Mouse (Mus musculus): ENCODE measurements around the gene Car10. TPM values are rescaled to one million over a fixed set of nuclear protein-coding genes. Genes with fewer than 3 reads are reported as not detected.

Gene Car10
- polyA plus RNA-seq (2016; fragmentation: Nextera tagmentation; extraction: Ambion mirVana) = 0.29 and 0.56 TPM in 2 replicates

- ATAC-seq (ENCODE audit: insufficient number of reproducible peaks, insufficient read depth, low FRiP score, low TSS enrichment, low read depth) = no peak
- Histone ChIP-seq H3K27ac (no peak within 1 kb of the TSS), H3K9me3 (no peaks in the 10 kb centered on the region), H3K4me2 (peak within 1 kb of the TSS; percentile 70), H3K4me1 (replicated peaks) (peaks cover 14% of the 10 kb centered on the region), H3K4me3 (replicated peaks) (peak within 1 kb of the TSS; percentile 40), H3K27me3 (peaks cover 68% of the 10 kb centered on the region), H3K36me3 (no peaks in the 10 kb centered on the region), H3K9ac (replicated peaks) (no peak within 1 kb of the TSS)
- under 1% methylated on average over 47 of the region's 48 CpGs for WGBS
These were observed at the start of gene Car10 for GRCm38 (mm10) chr11:93097941-93098828. Gene Car10 (plus strand): TSS chr11:93098028.

DNA sequence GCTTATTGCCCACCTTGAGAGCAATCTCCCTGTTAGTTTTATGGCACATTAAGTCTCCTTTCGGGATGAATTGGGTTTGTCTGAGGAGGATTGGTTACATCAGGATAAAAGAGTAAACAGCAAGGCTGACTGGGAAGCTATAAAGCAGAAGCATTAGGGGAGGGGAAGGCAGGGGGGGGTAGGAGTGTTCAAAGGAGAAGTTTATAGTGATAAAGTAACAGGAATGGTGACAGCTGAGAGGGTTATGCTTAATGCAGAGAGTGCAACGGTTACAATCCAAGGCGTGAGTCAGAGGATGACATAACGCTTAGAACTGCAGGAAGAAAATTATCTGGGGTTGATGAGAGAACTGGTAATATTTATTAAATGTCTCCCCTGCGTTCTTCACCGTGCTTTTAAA, 32.8 kb upstream of the Car10 start:
- Histone ChIP-seq H3K36me3 (no peaks in the 10 kb centered on the region), H3K9ac (replicated peaks) (no peak overlapping the region), H3K27me3 (no peaks in the 10 kb centered on the region), H3K27ac (no peak overlapping the region), H3K4me3 (replicated peaks) (no peak overlapping the region), H3K4me2 (no peak overlapping the region), H3K4me1 (replicated peaks) (no peaks in the 10 kb centered on the region), H3K9me3 (no peaks in the 10 kb centered on the region)
- no peak for ATAC-seq (ENCODE audit: insufficient number of reproducible peaks, insufficient read depth, low FRiP score, low TSS enrichment, low read depth)
- WGBS = 27% methylated on average over 6 of the region's 6 CpGs

GRCm38 (mm10) chr11:93065656-93066181, 32.1 kb upstream of the Car10 start:
- no peak for ATAC-seq (ENCODE audit: insufficient number of reproducible peaks, insufficient read depth, low FRiP score, low TSS enrichment, low read depth)
- Histone ChIP-seq H3K4me3 (replicated peaks) (no peak overlapping the region), H3K9me3 (no peaks in the 10 kb centered on the region), H3K9ac (replicated peaks) (no peak overlapping the region), H3K27ac (no peak overlapping the region), H3K4me2 (no peak overlapping the region), H3K36me3 (no peaks in the 10 kb centered on the region), H3K4me1 (replicated peaks) (no peaks in the 10 kb centered on the region), H3K27me3 (no peaks in the 10 kb centered on the region)
- WGBS = 57% methylated on average over 3 of the region's 3 CpGs

- H3K4me3 ChIP-seq (replicated peaks) = no peak overlapping the region
- no peak overlapping the region for H3K9ac ChIP-seq (replicated peaks)
- peaks cover 14% of the 10 kb centered on the region for H3K4me1 ChIP-seq (replicated peaks)
- no peaks in the 10 kb centered on the region for H3K9me3 ChIP-seq
- 17% methylated on average over 2 of the region's 2 CpGs for WGBS
- H3K27ac ChIP-seq = no peak overlapping the region
- no peak for ATAC-seq (ENCODE audit: insufficient number of reproducible peaks, insufficient read depth, low FRiP score, low TSS enrichment, low read depth)
- peaks cover 42% of the 10 kb centered on the region for H3K27me3 ChIP-seq
- H3K36me3 ChIP-seq = no peaks in the 10 kb centered on the region
- H3K4me2 ChIP-seq = no peak overlapping the region
These were observed 2.2 kb upstream of the Car10 start for GRCm38 (mm10) chr11:93095588-93095987.

DNA sequence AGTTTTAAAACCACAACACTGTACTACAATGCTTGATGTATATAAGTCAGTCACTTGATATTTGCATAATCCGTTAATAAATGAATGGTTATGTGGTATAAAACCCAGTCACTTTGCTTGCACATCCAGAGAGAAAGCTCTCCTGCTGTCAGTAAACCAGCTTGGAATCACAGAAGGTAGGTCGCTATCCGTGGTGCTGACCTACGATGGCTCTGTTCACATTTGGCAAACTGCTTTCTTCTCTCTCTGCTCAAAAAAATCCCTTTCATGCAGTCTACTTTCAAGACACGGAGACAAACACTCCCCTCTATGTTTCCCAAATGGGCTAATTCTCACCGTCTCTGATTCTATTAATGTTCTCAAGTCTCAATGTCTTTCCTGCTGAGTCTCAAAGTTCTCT, 827 bp upstream of the Car10 start:
- Histone ChIP-seq H3K27ac (no peak overlapping the region), H3K9ac (replicated peaks) (no peak overlapping the region), H3K36me3 (no peaks in the 10 kb centered on the region), H3K27me3 (peaks cover 56% of the 10 kb centered on the region), H3K4me2 (no peak overlapping the region), H3K4me1 (replicated peaks) (peaks cover 14% of the 10 kb centered on the region), H3K4me3 (replicated peaks) (no peak overlapping the region), H3K9me3 (no peaks in the 10 kb centered on the region)
- 0 out of 2 replicates have a peak, but pooled peaks have one; percentile 31 for ATAC-seq (ENCODE audit: insufficient number of reproducible peaks, insufficient read depth, low FRiP score, low TSS enrichment, low read depth)
- WGBS = under 1% methylated on average over 6 of the region's 6 CpGs

DNA sequence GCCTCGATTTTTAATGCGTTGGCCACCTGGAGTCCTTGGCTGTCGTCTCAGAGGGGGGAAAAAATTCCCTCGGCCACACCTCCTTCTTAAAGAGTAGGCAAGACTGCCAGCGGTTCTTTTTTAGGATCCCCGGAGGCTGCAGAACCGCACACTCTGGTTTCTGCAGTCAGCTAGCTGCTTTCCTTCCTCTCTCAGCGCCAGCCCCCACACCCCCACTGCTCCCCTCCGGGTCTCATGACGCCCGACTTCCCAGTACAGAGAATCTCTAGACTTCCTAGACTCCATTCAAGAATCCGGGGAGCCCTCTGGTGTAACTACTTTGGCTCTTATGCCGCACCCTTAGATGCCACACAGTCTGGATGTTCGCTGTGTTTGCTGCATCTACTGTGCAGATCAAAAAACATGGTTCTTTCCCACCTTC, 387 bp upstream of the Car10 start:
- no peak overlapping the region for H3K27ac ChIP-seq
- WGBS = 2% methylated on average over 14 of the region's 14 CpGs
- no peak overlapping the region for H3K9ac ChIP-seq (replicated peaks)
- no peak for ATAC-seq (ENCODE audit: insufficient number of reproducible peaks, insufficient read depth, low FRiP score, low TSS enrichment, low read depth)
- no peak overlapping the region for H3K4me3 ChIP-seq (replicated peaks)
- H3K27me3 ChIP-seq = peaks cover 60% of the 10 kb centered on the region
- no peaks in the 10 kb centered on the region for H3K36me3 ChIP-seq
- peaks cover 14% of the 10 kb centered on the region for H3K4me1 ChIP-seq (replicated peaks)
- no peaks in the 10 kb centered on the region for H3K9me3 ChIP-seq
- H3K4me2 ChIP-seq = peak overlapping the region; percentile 15; the same call in 1 of the 2 replicates

DNA sequence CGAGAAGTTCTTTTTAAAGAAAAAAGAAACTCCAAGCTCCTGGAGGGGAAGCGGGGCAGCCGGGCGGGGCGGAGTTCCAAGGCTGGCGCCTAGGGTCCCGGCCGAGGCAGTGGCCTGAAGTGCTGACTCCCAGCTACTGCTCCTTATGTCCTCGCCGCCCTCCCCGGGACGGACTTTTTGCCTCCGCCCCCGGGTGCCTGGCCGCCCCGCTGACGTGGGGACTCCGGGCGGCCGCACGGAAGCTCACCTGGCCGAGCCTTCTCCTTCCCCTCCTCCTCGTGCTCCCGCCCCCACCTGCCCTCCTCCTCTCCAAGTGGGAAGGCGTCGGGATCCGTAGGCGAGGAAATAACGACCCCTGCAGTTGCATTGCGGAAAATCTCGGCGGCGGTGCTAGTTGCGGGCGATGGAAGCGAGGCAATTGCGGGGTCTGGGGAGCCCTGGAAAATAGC, 1.1 kb downstream of the Car10 start:
- under 1% methylated on average over 37 of the region's 37 CpGs for WGBS
- ATAC-seq (ENCODE audit: insufficient number of reproducible peaks, insufficient read depth, low FRiP score, low TSS enrichment, low read depth) = no peak
- no peaks in the 10 kb centered on the region for H3K36me3 ChIP-seq
- H3K9ac ChIP-seq (replicated peaks) = no peak overlapping the region
- H3K27me3 ChIP-seq = peaks cover 71% of the 10 kb centered on the region
- H3K27ac ChIP-seq = no peak overlapping the region
- peaks cover 14% of the 10 kb centered on the region for H3K4me1 ChIP-seq (replicated peaks)
- H3K9me3 ChIP-seq = no peaks in the 10 kb centered on the region
- H3K4me3 ChIP-seq (replicated peaks) = peak overlapping the region; percentile 40
- H3K4me2 ChIP-seq = peak overlapping the region; percentile 70

DNA sequence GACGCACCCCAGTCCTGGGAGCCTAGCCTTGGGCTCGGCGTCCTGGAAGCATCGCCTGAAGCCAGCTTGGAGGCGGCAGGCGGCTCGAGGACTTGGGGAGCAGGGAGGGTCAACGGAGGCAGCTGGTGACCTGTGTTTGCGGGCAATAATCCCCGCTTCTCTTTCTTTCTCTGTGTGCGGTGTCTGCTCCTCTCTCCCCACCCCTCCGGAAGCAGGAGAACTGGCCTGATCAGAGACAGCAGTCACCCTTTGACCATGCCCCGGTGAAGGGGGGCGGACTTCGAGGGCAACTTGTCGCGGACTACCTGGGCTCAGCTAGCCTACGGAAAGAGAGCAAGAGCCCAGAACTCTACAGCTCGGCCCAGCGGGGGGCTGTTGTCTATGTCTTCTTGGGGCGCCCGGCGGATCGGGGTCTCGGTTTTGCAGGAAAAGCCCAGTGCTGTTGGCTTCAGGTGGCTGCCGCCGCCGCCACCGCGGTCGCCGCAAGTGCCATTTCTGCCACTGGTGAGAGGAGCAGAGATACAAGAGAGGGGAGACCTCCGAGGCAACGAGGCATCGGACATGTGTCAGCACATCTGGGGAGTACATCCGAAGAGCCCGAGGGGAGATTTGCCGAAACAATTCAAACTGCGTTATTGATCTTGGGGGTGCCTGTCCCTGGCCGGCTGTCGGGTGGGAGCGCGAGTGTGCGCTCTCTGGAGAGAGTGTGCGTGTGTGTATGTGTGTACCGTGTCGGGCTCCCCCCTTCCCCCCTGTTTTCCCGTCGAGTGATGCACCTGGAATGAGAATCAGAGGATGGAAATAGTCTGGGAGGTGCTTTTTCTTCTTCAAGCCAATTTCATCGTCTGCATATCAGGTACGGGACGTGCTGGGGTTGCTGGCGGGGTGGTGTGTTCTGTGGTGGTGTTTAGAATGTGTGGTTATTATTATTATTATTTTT, 1.9 kb downstream of the Car10 start:
- H3K4me1 ChIP-seq (replicated peaks) = peaks cover 14% of the 10 kb centered on the region
- ATAC-seq (ENCODE audit: insufficient number of reproducible peaks, insufficient read depth, low FRiP score, low TSS enrichment, low read depth) = no peak; the same call in 1 of the 2 replicates
- peak overlapping the region; percentile 70 for H3K4me2 ChIP-seq
- no peaks in the 10 kb centered on the region for H3K36me3 ChIP-seq
- H3K4me3 ChIP-seq (replicated peaks) = peak overlapping the region; percentile 40
- H3K9ac ChIP-seq (replicated peaks) = no peak overlapping the region
- H3K27me3 ChIP-seq = peaks cover 71% of the 10 kb centered on the region
- no peaks in the 10 kb centered on the region for H3K9me3 ChIP-seq
- no peak overlapping the region for H3K27ac ChIP-seq
- under 1% methylated on average over 52 of the region's 53 CpGs for WGBS

DNA sequence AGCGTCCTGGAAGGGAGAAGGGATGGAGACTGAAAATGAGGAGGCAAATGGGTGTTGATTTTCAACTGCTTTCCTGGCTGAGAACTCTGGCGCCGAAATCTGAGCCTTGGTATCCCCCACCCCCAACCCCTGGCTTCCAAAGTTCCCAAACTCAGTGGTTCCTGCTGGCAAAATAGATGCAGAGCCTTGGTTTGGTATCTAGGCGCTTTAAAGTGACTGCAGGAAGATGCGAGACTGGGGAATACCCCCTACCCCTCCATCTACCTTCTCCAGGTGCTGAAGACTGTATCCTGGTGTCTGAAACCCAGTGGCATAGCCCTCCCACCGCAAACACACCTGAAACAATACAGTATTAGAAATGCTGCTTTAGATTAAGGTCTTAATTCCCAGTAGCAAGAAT, 2.8 kb downstream of the Car10 start:
- H3K36me3 ChIP-seq = no peaks in the 10 kb centered on the region
- 1% methylated on average over 6 of the region's 6 CpGs for WGBS
- no peak overlapping the region for H3K27ac ChIP-seq
- no peak overlapping the region for H3K4me3 ChIP-seq (replicated peaks)
- peaks cover 71% of the 10 kb centered on the region for H3K27me3 ChIP-seq
- no peaks in the 10 kb centered on the region for H3K9me3 ChIP-seq
- ATAC-seq (ENCODE audit: insufficient number of reproducible peaks, insufficient read depth, low FRiP score, low TSS enrichment, low read depth) = no peak
- no peak overlapping the region for H3K9ac ChIP-seq (replicated peaks)
- peaks cover 14% of the 10 kb centered on the region for H3K4me1 ChIP-seq (replicated peaks)
- no peak overlapping the region for H3K4me2 ChIP-seq

DNA sequence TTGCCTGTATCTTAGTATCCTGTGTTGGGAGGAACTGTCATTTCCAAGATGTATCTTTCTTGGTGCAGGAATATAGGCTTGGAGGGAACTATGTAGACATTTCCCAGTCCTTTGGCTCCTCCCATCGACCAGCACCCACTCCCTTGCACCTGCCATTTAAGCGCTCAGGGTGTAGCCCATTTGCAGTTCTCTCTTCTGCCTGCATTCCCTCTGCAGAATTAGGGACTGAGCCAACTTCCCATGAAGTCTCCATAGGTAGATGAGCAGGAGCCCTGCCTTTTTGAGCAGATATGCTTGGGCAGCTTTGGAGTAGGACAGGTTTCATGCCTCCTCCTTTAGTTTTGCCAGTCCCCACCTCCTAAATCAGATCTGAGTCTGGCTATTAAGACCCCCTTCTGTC, 3.3 kb downstream of the Car10 start:
- no peak overlapping the region for H3K4me2 ChIP-seq
- 0% methylated on average over 2 of the region's 2 CpGs for WGBS

GRCm38 (mm10) chr11:93102321-93102720, 4.5 kb downstream of the Car10 start:
- no peak for ATAC-seq (ENCODE audit: insufficient number of reproducible peaks, insufficient read depth, low FRiP score, low TSS enrichment, low read depth)

More for the DNA sequence above, 3.3 kb downstream of the Car10 start:
- peaks cover 14% of the 10 kb centered on the region for H3K4me1 ChIP-seq (replicated peaks)
- H3K4me3 ChIP-seq (replicated peaks) = no peak overlapping the region
- ATAC-seq (ENCODE audit: insufficient number of reproducible peaks, insufficient read depth, low FRiP score, low TSS enrichment, low read depth) = no peak
- H3K9me3 ChIP-seq = no peaks in the 10 kb centered on the region
- no peak overlapping the region for H3K9ac ChIP-seq (replicated peaks)
- H3K36me3 ChIP-seq = no peaks in the 10 kb centered on the region
- H3K27me3 ChIP-seq = peaks cover 68% of the 10 kb centered on the region
- H3K27ac ChIP-seq = no peak overlapping the region

More at GRCm38 (mm10) chr11:93102321-93102720, 4.5 kb downstream of the Car10 start:
- peaks cover 61% of the 10 kb centered on the region for H3K27me3 ChIP-seq
- H3K27ac ChIP-seq = no peak overlapping the region
- H3K4me3 ChIP-seq (replicated peaks) = no peak overlapping the region
- no peak overlapping the region for H3K9ac ChIP-seq (replicated peaks)
- WGBS = 86% methylated on average over 9 of the region's 9 CpGs
- no peak overlapping the region for H3K4me2 ChIP-seq
- H3K9me3 ChIP-seq = no peaks in the 10 kb centered on the region
- no peaks in the 10 kb centered on the region for H3K36me3 ChIP-seq
- peaks cover 14% of the 10 kb centered on the region for H3K4me1 ChIP-seq (replicated peaks)

Measured in limb, embryonic 12.5 days (tissue).